Mouse (Mus musculus): ENCODE data around the gene Rtn4rl2. TPM values are rescaled to one million over a fixed set of nuclear protein-coding genes. Genes with fewer than 3 reads are reported as not detected.
A peak's percentile ranks its signal among the peaks of the same experiment; 100 is the strongest.

Rtn4rl2 gene
- polyA plus RNA-seq, 1 experiment from 2014 or later: 1.6 TPM

DNA sequence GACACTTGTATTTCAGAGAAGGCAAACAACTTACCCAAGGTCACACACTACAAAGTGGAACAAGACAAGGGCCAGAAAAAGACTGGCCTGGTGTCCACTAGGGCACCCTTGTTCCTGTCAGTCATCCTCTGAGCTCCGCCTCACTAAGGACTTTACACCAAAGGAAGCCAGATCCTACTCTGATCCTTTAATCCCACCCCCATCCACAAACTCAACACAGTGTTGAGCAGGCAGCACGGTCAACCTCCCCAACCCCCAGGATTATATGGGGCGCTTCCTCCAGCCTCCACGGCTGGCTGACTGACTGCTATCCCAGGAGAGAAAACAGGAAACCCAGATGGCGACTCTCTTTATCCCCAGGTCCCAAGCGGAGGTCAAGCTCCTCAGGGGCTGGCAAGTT, 3.4 kb downstream of the Rtn4rl2 start:
- under 1% methylated on average over 6 of the region's 6 CpGs for WGBS
- ATAC-seq (replicated peaks; ENCODE audit: low FRiP score): peak; percentile 16
- peak overlapping the region; percentile 56 for H3K4me2 ChIP-seq

DNA sequence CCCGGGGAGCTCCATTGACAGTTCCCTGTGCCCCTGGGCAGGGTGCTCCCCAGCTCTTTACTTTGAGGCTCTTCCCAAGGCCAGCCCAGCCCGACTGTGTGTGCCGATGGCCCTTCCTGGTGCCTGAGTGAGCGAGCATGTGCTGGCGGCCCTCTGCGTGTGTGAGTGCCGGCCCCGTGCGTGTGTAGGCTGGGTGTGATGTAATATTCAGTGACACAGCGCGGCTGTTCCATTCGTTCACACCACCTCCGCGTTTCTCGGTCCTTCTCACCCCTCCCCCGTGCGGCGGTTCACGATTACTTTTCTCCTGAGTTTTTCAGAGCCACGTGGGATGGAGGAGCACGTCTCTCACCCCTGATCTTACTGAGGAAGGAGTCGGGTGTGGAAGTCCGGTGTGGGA, 3.9 kb downstream of the Rtn4rl2 start:
- peak overlapping the region; percentile 56 for H3K4me2 ChIP-seq
- H3K9me3 ChIP-seq (replicated peaks): no peaks in the 10 kb centered on the region
- H3K4me3 ChIP-seq (replicated peaks): peak overlapping the region; percentile 27
- H3K27ac ChIP-seq: no peak overlapping the region
- 0 out of 2 replicates have a peak, but pooled peaks have one; percentile 8 for ATAC-seq (replicated peaks; ENCODE audit: low FRiP score)
- H3K9ac ChIP-seq: 0 out of 2 replicates have a peak overlapping the region, but pooled peaks have one; percentile 11
- H3K36me3 ChIP-seq: no peaks in the 10 kb centered on the region
- peaks cover 72% of the 10 kb centered on the region for H3K27me3 ChIP-seq
- WGBS: 5% methylated on average over 23 of the region's 23 CpGs
- H3K4me1 ChIP-seq: peaks cover 37% of the 10 kb centered on the region

More for the DNA sequence above, 3.4 kb downstream of the Rtn4rl2 start:
- Histone ChIP-seq H3K9ac (no peak overlapping the region), H3K4me3 (replicated peaks) (peak overlapping the region; percentile 27), H3K36me3 (no peaks in the 10 kb centered on the region), H3K9me3 (replicated peaks) (no peaks in the 10 kb centered on the region), H3K27ac (no peak overlapping the region), H3K27me3 (peaks cover 77% of the 10 kb centered on the region), H3K4me1 (peaks cover 41% of the 10 kb centered on the region)

DNA sequence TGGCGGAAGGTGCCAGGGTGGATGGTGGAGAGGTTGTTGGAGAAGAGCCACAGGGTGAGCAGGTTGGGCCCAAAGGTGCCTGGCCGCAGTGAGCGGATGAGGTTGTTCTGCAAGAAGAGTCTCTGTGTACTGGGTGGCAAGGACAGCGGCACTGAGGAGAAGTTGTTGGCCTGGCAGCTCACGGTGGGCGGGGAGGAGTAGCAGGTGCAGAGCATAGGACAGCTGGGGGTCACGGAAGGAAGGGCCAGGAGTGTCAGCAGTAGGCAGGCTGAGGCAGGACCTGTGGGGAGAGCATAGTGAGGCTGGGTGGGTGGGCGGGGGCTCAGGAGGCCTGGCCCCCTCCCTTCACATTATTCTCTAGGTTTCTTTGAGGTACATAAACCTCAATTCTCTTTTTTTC, 5.9 kb downstream of the Rtn4rl2 start:
- Histone ChIP-seq H3K36me3 (no peaks in the 10 kb centered on the region), H3K4me3 (replicated peaks) (no peak overlapping the region), H3K9me3 (replicated peaks) (no peaks in the 10 kb centered on the region), H3K4me2 (no peak overlapping the region), H3K9ac (no peak overlapping the region), H3K27ac (no peak overlapping the region), H3K4me1 (peaks cover 19% of the 10 kb centered on the region), H3K27me3 (peaks cover 66% of the 10 kb centered on the region)
- ATAC-seq (replicated peaks; ENCODE audit: low FRiP score): no peak
- 81% methylated on average over 8 of the region's 8 CpGs for WGBS

DNA sequence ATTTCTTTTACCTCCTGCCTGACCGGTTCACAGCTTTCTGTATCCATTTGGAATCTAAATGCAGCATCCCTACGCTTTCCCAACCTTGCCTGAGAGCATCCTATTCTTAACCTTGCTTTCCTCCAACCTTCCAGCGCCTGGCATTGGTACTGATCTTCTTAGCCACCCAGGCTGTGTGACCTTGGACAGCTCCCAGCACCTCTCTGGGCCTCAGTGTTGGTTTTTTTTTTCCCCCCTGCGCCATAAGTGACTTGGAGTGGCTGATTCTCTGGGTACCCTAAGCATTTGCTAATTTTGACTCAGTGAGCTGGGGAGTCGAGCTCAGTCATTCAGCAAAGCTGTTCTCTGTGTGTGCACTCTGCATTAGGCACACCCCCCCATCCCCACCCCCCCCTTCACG, 10.7 kb downstream of the Rtn4rl2 start:
- Histone ChIP-seq H3K36me3 (no peaks in the 10 kb centered on the region), H3K4me2 (no peak overlapping the region), H3K9ac (no peak overlapping the region), H3K9me3 (replicated peaks) (no peaks in the 10 kb centered on the region), H3K27me3 (peaks cover 67% of the 10 kb centered on the region), H3K4me3 (replicated peaks) (no peak overlapping the region), H3K27ac (no peak overlapping the region), H3K4me1 (peaks cover 11% of the 10 kb centered on the region)
- WGBS: 52% methylated on average over 6 of the region's 6 CpGs
- ATAC-seq (replicated peaks; ENCODE audit: low FRiP score): no peak

DNA sequence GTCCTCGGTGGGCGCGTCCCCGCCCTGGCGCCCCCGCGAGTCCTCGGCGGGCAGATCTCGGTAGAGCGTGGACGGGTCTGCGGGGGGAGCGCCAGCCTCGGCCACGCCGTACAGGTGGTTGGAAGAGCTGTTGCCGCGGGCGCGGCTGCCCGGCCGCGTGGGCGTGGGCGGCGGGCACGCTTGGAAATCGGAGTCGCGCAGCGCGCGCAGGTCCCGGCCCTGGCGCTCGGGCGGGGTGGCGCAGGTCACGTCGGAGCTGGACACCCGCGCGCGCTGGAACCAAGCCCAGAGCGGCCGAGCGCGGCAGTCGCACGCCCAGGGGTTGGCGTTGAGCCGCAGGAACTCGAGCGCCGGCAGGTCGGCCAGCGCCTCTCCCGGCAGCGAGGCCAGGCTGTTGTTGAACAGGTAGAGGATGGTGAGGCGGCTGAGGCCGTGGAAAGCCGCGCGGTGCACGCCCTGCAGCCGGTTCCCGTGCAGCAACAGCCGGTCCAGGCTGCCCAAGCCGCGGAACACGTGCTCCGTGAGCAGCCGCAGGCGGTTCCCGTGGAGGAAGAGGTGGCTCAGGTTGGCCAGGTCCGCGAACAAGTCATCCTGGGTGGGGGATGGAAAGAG, 14.3 kb downstream of the Rtn4rl2 start:
- Histone ChIP-seq H3K4me3 (replicated peaks) (peak overlapping the region; percentile 53), H3K27me3 (peaks cover 96% of the 10 kb centered on the region), H3K27ac (no peak overlapping the region), H3K4me2 (peak overlapping the region; percentile 95), H3K4me1 (peaks cover 11% of the 10 kb centered on the region), H3K36me3 (no peaks in the 10 kb centered on the region), H3K9ac (peak overlapping the region; percentile 44), H3K9me3 (replicated peaks) (no peaks in the 10 kb centered on the region)
- WGBS: 1% methylated on average over 78 of the region's 78 CpGs
- peak; percentile 67 for ATAC-seq (replicated peaks; ENCODE audit: low FRiP score)

DNA sequence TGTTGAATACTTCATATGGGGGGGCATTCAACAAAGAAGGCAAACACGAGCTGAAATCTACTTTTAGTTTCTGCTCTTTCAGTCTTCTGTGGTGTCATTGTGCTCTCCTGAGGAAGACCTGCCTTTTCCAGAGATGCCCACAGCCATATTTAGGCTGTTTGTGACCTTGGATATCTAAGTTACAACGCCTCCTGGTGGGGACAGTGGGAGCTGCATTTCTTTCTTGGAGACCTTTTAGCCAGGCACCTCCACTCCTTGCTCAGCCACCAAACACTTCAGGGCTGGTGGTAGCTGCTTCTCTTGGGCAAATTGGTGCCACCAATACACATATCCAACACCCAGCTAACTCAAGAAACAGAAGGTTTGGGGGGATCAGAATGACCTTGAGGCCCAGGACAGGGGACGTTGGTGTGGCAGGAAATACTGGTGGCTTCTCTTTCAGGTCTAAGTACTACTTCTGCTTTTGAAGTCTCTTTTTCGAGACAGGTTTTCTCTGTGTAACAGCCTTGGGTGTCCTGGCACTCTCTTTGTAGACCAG, 15.8 kb downstream of the Rtn4rl2 start:
- Histone ChIP-seq H3K27ac (no peak overlapping the region), H3K9me3 (replicated peaks) (no peaks in the 10 kb centered on the region), H3K4me2 (no peak overlapping the region), H3K9ac (no peak overlapping the region), H3K36me3 (no peaks in the 10 kb centered on the region), H3K4me1 (peaks cover 21% of the 10 kb centered on the region), H3K27me3 (peaks cover 99% of the 10 kb centered on the region), H3K4me3 (replicated peaks) (no peak overlapping the region)
- 66% methylated on average over 4 of the region's 4 CpGs for WGBS
- ATAC-seq (replicated peaks; ENCODE audit: low FRiP score): no peak

DNA sequence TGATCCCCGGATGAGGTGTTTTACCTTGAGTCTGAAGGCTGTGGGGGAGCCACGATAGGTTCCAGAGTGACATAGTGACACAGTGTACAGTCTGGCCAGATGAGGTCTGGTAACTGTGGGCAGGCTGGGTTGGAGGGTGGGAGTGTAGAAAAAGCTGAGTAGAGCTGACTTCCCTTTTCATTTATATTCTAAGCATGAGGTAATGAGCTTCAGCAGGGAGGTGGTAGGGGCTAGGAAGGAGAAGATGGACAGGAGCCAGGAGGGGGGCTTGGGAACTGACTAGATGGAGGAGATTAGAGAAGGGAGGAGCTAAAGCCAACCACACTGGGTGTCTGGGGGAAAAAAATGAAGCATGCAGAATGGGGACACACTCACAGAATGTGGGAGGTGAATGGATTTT, 17.5 kb downstream of the Rtn4rl2 start:
- Histone ChIP-seq H3K27me3 (peaks cover 91% of the 10 kb centered on the region), H3K4me3 (replicated peaks) (no peak overlapping the region), H3K9me3 (replicated peaks) (no peaks in the 10 kb centered on the region), H3K4me2 (no peak overlapping the region), H3K4me1 (peaks cover 24% of the 10 kb centered on the region), H3K36me3 (no peaks in the 10 kb centered on the region), H3K9ac (no peak overlapping the region), H3K27ac (no peak overlapping the region)
- no peak for ATAC-seq (replicated peaks; ENCODE audit: low FRiP score)
- WGBS: 66% methylated on average over 2 of the region's 2 CpGs

DNA sequence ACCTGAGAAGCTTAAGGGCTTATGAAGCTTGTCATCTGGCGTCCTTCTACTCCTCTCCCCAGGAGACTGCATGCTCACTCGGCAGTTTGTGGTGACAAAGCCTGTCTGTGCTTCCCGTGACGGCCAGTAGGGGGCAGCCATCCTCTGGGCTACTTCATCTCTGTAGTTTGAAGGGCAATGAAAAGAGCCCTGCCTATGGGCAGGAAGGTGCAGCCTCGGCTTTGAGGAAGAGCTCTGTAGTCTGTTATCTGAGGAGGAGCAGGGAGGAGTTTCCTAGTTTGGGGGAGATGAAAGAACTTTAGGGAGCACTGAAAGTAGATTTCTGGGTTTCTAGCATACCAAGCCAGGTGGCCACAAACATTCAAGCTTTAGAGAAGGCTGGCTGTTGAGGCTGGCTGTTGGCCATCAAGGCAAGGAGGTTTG, 18.0 kb downstream of the Rtn4rl2 start:
- Histone ChIP-seq H3K36me3 (no peaks in the 10 kb centered on the region), H3K9ac (no peak overlapping the region), H3K9me3 (replicated peaks) (no peaks in the 10 kb centered on the region), H3K27ac (no peak overlapping the region), H3K4me1 (peaks cover 24% of the 10 kb centered on the region), H3K4me2 (no peak overlapping the region), H3K27me3 (peaks cover 87% of the 10 kb centered on the region), H3K4me3 (replicated peaks) (no peak overlapping the region)
- ATAC-seq (replicated peaks; ENCODE audit: low FRiP score): no peak
- WGBS: 9% methylated on average over 5 of the region's 5 CpGs

DNA sequence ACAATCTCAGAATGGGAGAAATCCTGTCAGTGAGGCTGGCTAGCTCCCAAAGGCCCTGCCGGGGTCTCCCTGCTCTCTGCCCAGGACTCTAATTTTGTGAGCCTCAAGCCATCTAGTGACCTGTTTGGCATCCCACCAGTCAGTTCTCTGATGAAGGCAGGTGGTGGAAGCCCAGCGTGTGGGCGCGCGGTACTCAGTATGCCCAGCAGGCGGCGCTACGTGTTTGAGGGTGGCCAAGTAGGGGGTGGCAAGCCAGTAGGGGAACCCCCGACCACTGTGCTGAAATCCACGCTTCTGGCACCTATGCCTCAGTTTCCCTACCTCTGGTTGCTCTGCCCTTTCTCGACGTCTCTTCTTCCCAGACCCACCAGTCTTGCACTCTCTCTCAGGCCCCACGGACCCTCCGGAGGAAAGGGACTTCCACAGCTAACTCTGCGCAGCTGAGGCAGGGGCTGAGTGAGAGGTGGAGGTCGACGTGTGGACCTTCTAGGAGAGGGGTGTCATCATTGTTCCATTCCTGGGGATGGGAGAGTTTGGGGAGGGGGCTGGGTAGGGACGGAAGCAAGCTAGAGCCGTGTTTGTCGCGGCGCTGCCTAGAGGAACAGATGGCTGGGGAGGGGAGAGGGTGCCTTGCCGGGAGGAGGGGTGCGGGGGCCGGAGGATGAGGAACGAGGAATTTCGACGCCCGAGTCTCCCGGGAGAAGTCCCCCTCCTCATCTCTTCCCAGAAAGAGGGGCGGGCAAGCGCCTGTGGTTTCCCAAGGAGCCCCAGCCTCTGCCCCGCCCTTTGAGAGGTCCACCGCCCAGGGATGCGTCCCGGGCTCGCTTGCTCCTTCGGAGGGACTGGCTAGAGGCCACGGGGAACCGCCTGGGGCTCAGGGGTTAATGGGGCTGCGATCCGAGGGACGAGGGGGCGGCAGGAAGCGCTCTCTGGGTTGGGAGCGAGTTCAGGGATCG, 20.6 kb downstream of the Rtn4rl2 start:
- peak; percentile 59 for ATAC-seq (replicated peaks; ENCODE audit: low FRiP score)
- WGBS: under 1% methylated on average over 47 of the region's 47 CpGs
- Histone ChIP-seq H3K9me3 (replicated peaks) (no peaks in the 10 kb centered on the region), H3K9ac (peak overlapping the region; percentile 38), H3K4me1 (peaks cover 13% of the 10 kb centered on the region), H3K4me3 (replicated peaks) (peak overlapping the region; percentile 41), H3K27me3 (peaks cover 60% of the 10 kb centered on the region), H3K36me3 (peaks cover 23% of the 10 kb centered on the region), H3K4me2 (peak overlapping the region; percentile 80), H3K27ac (no peak overlapping the region)

DNA sequence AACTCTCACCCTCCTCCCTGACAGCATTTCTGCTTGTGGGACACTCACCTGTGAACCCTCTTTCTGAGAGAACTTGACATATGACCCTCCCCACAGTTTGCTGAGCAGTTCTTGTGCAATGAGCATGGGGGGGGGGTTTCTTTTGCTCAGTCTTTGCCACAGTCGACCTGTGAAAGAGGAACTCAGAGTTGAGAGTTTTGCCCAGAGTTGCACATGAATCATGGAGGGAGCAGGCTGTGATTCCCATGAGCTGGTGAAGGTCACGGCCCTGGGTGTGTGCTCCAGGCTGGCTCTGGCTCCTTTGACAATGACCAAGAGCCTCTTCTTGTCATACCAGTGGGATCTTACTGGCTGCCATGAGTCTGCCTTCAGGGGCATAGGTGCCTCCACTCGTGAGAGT, 24.3 kb downstream of the Rtn4rl2 start:
- no peak for ATAC-seq (replicated peaks; ENCODE audit: low FRiP score)
- Histone ChIP-seq H3K27me3 (peaks cover 24% of the 10 kb centered on the region), H3K4me1 (peaks cover 13% of the 10 kb centered on the region), H3K4me3 (replicated peaks) (no peak overlapping the region), H3K36me3 (peaks cover 56% of the 10 kb centered on the region), H3K9me3 (replicated peaks) (no peaks in the 10 kb centered on the region), H3K9ac (no peak overlapping the region), H3K4me2 (no peak overlapping the region), H3K27ac (no peak overlapping the region)
- WGBS: 71% methylated on average over 3 of the region's 3 CpGs

DNA sequence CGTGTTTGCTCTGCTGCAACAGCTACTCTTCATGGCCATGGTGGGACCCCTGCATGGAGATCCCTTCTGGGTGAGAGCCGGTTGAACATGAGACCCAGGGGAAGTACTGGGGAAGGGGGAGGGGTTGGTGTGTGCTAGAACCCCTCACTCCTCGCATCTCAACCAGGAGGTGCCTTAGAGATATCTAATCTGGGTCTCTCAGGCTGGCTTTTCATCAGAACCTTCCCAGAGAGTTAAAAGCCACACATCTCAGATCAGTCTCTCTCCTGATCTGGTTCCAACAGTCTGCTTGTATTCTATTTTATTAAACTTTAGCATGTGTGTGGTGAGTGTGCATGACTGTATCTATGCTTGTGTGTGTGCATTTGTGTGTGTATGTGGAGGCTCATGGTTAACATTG, 25.1 kb downstream of the Rtn4rl2 start:
- H3K27ac ChIP-seq: no peak overlapping the region
- peaks cover 64% of the 10 kb centered on the region for H3K36me3 ChIP-seq
- H3K27me3 ChIP-seq: peaks cover 16% of the 10 kb centered on the region
- 94% methylated on average over 3 of the region's 3 CpGs for WGBS
- no peak overlapping the region for H3K4me3 ChIP-seq (replicated peaks)
- H3K9me3 ChIP-seq (replicated peaks): no peaks in the 10 kb centered on the region
- no peak for ATAC-seq (replicated peaks; ENCODE audit: low FRiP score)
- H3K4me2 ChIP-seq: no peak overlapping the region
- H3K9ac ChIP-seq: no peak overlapping the region
- H3K4me1 ChIP-seq: peaks cover 10% of the 10 kb centered on the region
